Mouse (Mus musculus) heart, embryonic 15.5 days (tissue): ENCODE results near the gene Rrp9. TPM values are rescaled to one million over a fixed set of nuclear protein-coding genes. Genes with fewer than 3 reads are reported as not detected.

Experiments used
- ATAC-seq: fragments of 200-750 bp; cut with Nextera tagmentation; replicated peaks from 2 replicates; pipeline ENCODE4 v1.8.0; 2017; ENCODE audit warnings: low read depth, moderate TSS enrichment; ENCODE audit not compliant: insufficient number of reproducible peaks, insufficient read depth, low FRiP score
- H3K27ac ChIP-seq: fragments of 300-500 bp; sonication (generic); 2 replicates; pipeline ENCODE4 v1.5.1; 2015; ENCODE audit warnings: mild to moderate bottlenecking, inconsistent platforms
- H3K27me3 ChIP-seq: fragments of 300-500 bp; sonication (generic); 2 replicates; pipeline ENCODE4 v1.6.1; 2015; ENCODE audit warnings: inconsistent platforms
- H3K36me3 ChIP-seq: fragments of 300-500 bp; sonication (generic); 2 replicates; pipeline ENCODE4 v1.6.1; 2015; ENCODE audit warnings: mild to moderate bottlenecking, inconsistent platforms
- H3K4me1 ChIP-seq: fragments of 300-500 bp; sonication (generic); replicated peaks from 2 replicates; pipeline ENCODE4 v1.6.1; 2015; ENCODE audit warnings: inconsistent platforms
- H3K4me2 ChIP-seq: fragments of 300-500 bp; sonication (generic); 2 replicates; pipeline ENCODE4 v1.6.1; 2015; ENCODE audit warnings: inconsistent platforms, mild to moderate bottlenecking, moderate library complexity
- H3K4me3 ChIP-seq: fragments of 300-500 bp; sonication (generic); 2 replicates; pipeline ENCODE4 v1.5.1; 2015; ENCODE audit warnings: mild to moderate bottlenecking, inconsistent platforms
- H3K9ac ChIP-seq: fragments of 300-500 bp; sonication (generic); 2 replicates; pipeline ENCODE4 v1.6.1; 2015; ENCODE audit warnings: mild to moderate bottlenecking, inconsistent platforms
- H3K9me3 ChIP-seq: fragments of 300-500 bp; sonication (generic); replicated peaks from 2 replicates; pipeline ENCODE4 v1.6.1; 2016; ENCODE audit warnings: inconsistent platforms
- WGBS: fragments of 180-500 bp; shearing (Covaris S2); methylation state at CpG from one replicate; pipeline ENCODE4 v1.1.7; 2015; ENCODE audit warnings: mixed read lengths; 5-methylcytosine and 5-hydroxymethylcytosine counted together
- polyA plus RNA-seq: library from polyadenylated mRNA; unstranded; fragments of >200 nt; fragmentation: Nextera tagmentation; extraction: Ambion mirVana; gene quantifications from 2 replicates; pipeline ENCODE4 v1.2.1, GENCODE M21; 2015

Gene Rrp9
- polyA plus RNA-seq, 1 experiment from 2014 or later, result 24.9 TPM

GRCm38 (mm10) chr9:106476002-106476923 is 500 bp downstream of the Rrp9 start:
- peak; percentile 20 for ATAC-seq
- peak overlapping the region; percentile 63 for H3K4me2 ChIP-seq
- H3K4me1 ChIP-seq, result peaks cover 51% of the 10 kb centered on the region
- H3K9ac ChIP-seq, result peak overlapping the region; percentile 42
- H3K9me3 ChIP-seq, result no peaks in the 10 kb centered on the region
- H3K36me3 ChIP-seq, result peaks cover 3% of the 10 kb centered on the region; the same call in 1 of the 2 replicates
- H3K4me3 ChIP-seq, result peak overlapping the region; percentile 65
- 20% methylated on average over 16 of the region's 16 CpGs for WGBS
- peak overlapping the region; percentile 77 for H3K27ac ChIP-seq
- no peaks in the 10 kb centered on the region for H3K27me3 ChIP-seq

- peak within 1 kb of the TSS; percentile 65 for H3K4me3 ChIP-seq
- H3K9ac ChIP-seq, result peak within 1 kb of the TSS; percentile 53
- no peaks in the 10 kb centered on the region for H3K27me3 ChIP-seq
- no peaks in the 10 kb centered on the region for H3K9me3 ChIP-seq
- H3K4me2 ChIP-seq, result peak within 1 kb of the TSS; percentile 88
- peaks cover 4% of the 10 kb centered on the region; the same call in 1 of the 2 replicates for H3K36me3 ChIP-seq
- ATAC-seq, result peak; percentile 96
- peak within 1 kb of the TSS; percentile 77 for H3K27ac ChIP-seq
- under 1% methylated on average over 41 of the region's 41 CpGs for WGBS
- peaks cover 47% of the 10 kb centered on the region for H3K4me1 ChIP-seq
Observed at GRCm38 (mm10) chr9:106476924-106477484, 1.2 kb downstream of the Rrp9 start, which contains the start of gene Parp3. TSS of gene Parp3 (minus strand) at chr9:106476949.

- H3K27ac ChIP-seq, result no peak overlapping the region
- 2% methylated on average over 16 of the region's 16 CpGs for WGBS
Observed at GRCm38 (mm10) chr9:106477649-106478048, 1.9 kb downstream of the Rrp9 start.

GRCm38 (mm10) chr9:106478101-106478500 is 2.3 kb downstream of the Rrp9 start:
- H3K36me3 ChIP-seq, result peaks cover 10% of the 10 kb centered on the region
- no peaks in the 10 kb centered on the region for H3K9me3 ChIP-seq
- H3K4me1 ChIP-seq, result peaks cover 39% of the 10 kb centered on the region
- H3K27me3 ChIP-seq, result no peaks in the 10 kb centered on the region
- no peak for ATAC-seq
- WGBS, result 72% methylated on average over 9 of the region's 9 CpGs
- H3K4me3 ChIP-seq, result peak overlapping the region; percentile 65
- peak overlapping the region; percentile 53 for H3K9ac ChIP-seq
- H3K27ac ChIP-seq, result no peak overlapping the region
- H3K4me2 ChIP-seq, result peak overlapping the region; percentile 88

More at GRCm38 (mm10) chr9:106477649-106478048, 1.9 kb downstream of the Rrp9 start:
- peak overlapping the region; percentile 88 for H3K4me2 ChIP-seq
- H3K36me3 ChIP-seq, result peaks cover 5% of the 10 kb centered on the region; the same call in 1 of the 2 replicates
- ATAC-seq, result no peak
- peak overlapping the region; percentile 65 for H3K4me3 ChIP-seq
- peak overlapping the region; percentile 53 for H3K9ac ChIP-seq
- no peaks in the 10 kb centered on the region for H3K27me3 ChIP-seq
- peaks cover 40% of the 10 kb centered on the region for H3K4me1 ChIP-seq
- H3K9me3 ChIP-seq, result no peaks in the 10 kb centered on the region

GRCm38 (mm10) chr9:106480541-106480940 is 4.8 kb downstream of the Rrp9 start:
- Histone ChIP-seq H3K36me3 (peaks cover 29% of the 10 kb centered on the region), H3K4me1 (peaks cover 22% of the 10 kb centered on the region)
- no peak for ATAC-seq

GRCm38 (mm10) chr9:106481075-106481474 is 5.3 kb downstream of the Rrp9 start:
- H3K4me1 ChIP-seq, result peaks cover 16% of the 10 kb centered on the region
- H3K9me3 ChIP-seq, result no peaks in the 10 kb centered on the region
- no peak overlapping the region for H3K27ac ChIP-seq
- H3K4me3 ChIP-seq, result no peak overlapping the region
- H3K9ac ChIP-seq, result no peak overlapping the region
- no peak overlapping the region for H3K4me2 ChIP-seq
- H3K27me3 ChIP-seq, result no peaks in the 10 kb centered on the region
- 87% methylated on average over 15 of the region's 15 CpGs for WGBS
- H3K36me3 ChIP-seq, result peaks cover 29% of the 10 kb centered on the region
- no peak for ATAC-seq

More at GRCm38 (mm10) chr9:106480541-106480940, 4.8 kb downstream of the Rrp9 start:
- H3K27me3 ChIP-seq, result no peaks in the 10 kb centered on the region
- no peak overlapping the region for H3K4me3 ChIP-seq
- H3K27ac ChIP-seq, result no peak overlapping the region
- no peak overlapping the region for H3K9ac ChIP-seq
- WGBS, result 90% methylated on average over 7 of the region's 7 CpGs
- H3K9me3 ChIP-seq, result no peaks in the 10 kb centered on the region
- no peak overlapping the region for H3K4me2 ChIP-seq

- Histone ChIP-seq H3K9ac (no peak overlapping the region), H3K4me3 (no peak overlapping the region), H3K4me1 (peaks cover 10% of the 10 kb centered on the region), H3K27me3 (no peaks in the 10 kb centered on the region), H3K36me3 (peaks cover 29% of the 10 kb centered on the region), H3K27ac (no peak overlapping the region), H3K9me3 (no peaks in the 10 kb centered on the region), H3K4me2 (no peak overlapping the region)
- 91% methylated on average over 13 of the region's 13 CpGs for WGBS
- no peak for ATAC-seq
Observed at GRCm38 (mm10) chr9:106481676-106482075, 5.9 kb downstream of the Rrp9 start.

- Histone ChIP-seq H3K4me1 (peaks cover 7% of the 10 kb centered on the region), H3K27ac (no peak overlapping the region), H3K4me3 (no peak overlapping the region), H3K27me3 (no peaks in the 10 kb centered on the region), H3K9ac (no peak overlapping the region), H3K36me3 (peaks cover 29% of the 10 kb centered on the region), H3K9me3 (no peaks in the 10 kb centered on the region), H3K4me2 (no peak overlapping the region)
- WGBS, result 84% methylated on average over 17 of the region's 17 CpGs
- ATAC-seq, result no peak
Observed at GRCm38 (mm10) chr9:106482578-106483115, 6.9 kb downstream of the Rrp9 start.

- 94% methylated on average over 10 of the region's 10 CpGs for WGBS
- H3K9ac ChIP-seq, result no peak overlapping the region
- H3K27ac ChIP-seq, result no peak overlapping the region
- H3K4me3 ChIP-seq, result no peak overlapping the region
- no peaks in the 10 kb centered on the region for H3K27me3 ChIP-seq
- H3K36me3 ChIP-seq, result peaks cover 29% of the 10 kb centered on the region
- no peaks in the 10 kb centered on the region for H3K9me3 ChIP-seq
- ATAC-seq, result no peak
- peaks cover 2% of the 10 kb centered on the region for H3K4me1 ChIP-seq
- H3K4me2 ChIP-seq, result no peak overlapping the region
Observed at GRCm38 (mm10) chr9:106483136-106483535, 7.4 kb downstream of the Rrp9 start.

- Histone ChIP-seq H3K36me3 (peaks cover 29% of the 10 kb centered on the region), H3K4me1 (no peaks in the 10 kb centered on the region), H3K27ac (no peak overlapping the region), H3K9me3 (no peaks in the 10 kb centered on the region), H3K9ac (no peak overlapping the region), H3K4me3 (no peak overlapping the region), H3K27me3 (no peaks in the 10 kb centered on the region), H3K4me2 (no peak overlapping the region)
- ATAC-seq, result no peak
- 88% methylated on average over 17 of the region's 17 CpGs for WGBS
Observed at GRCm38 (mm10) chr9:106483606-106484005, 7.8 kb downstream of the Rrp9 start.

- Histone ChIP-seq H3K4me2 (no peak overlapping the region), H3K9me3 (no peaks in the 10 kb centered on the region), H3K9ac (no peak overlapping the region), H3K27me3 (no peaks in the 10 kb centered on the region), H3K36me3 (peaks cover 29% of the 10 kb centered on the region), H3K4me3 (no peak overlapping the region), H3K4me1 (no peaks in the 10 kb centered on the region), H3K27ac (no peak overlapping the region)
- ATAC-seq, result no peak
- 87% methylated on average over 10 of the region's 10 CpGs for whole genome bisulfite sequencing
Observed at GRCm38 (mm10) chr9:106485076-106485475, 9.3 kb downstream of the Rrp9 start.
